Mouse (Mus musculus) forebrain, postnatal 0 days (tissue): ENCODE data around the gene Smyd3. TPM values are rescaled to one million over a fixed set of nuclear protein-coding genes. Genes with fewer than 3 reads are reported as not detected.

Experiments
- ATAC-seq: fragments of 200-750 bp; cut with Nextera tagmentation; 2 replicates; pipeline ENCODE4 v1.8.0; 2017; ENCODE audit warnings: mild to moderate bottlenecking, moderate library complexity
- DNase-seq: peaks from one replicate; pipeline ENCODE4 v3.0.0-alpha.2; 2015
- H3K27ac ChIP-seq: fragments of 300-500 bp; sonication (generic); 2 replicates; pipeline ENCODE4 v1.5.1; 2014; ENCODE audit warnings: low read depth, mild to moderate bottlenecking, antibody characterized with exemption, low read length, moderate library complexity, mixed read lengths
- H3K27me3 ChIP-seq: fragments of 300-500 bp; sonication (generic); 2 replicates; pipeline ENCODE4 v1.6.1; 2014; ENCODE audit warnings: mild to moderate bottlenecking, low read length, mixed read lengths; ENCODE audit not compliant: insufficient read depth
- H3K36me3 ChIP-seq: fragments of 300-500 bp; sonication (generic); 2 replicates; pipeline ENCODE4 v1.6.1; 2014; ENCODE audit warnings: mild to moderate bottlenecking, moderate library complexity; ENCODE audit not compliant: insufficient read depth
- H3K4me1 ChIP-seq: fragments of 300-500 bp; sonication (generic); 2 replicates; pipeline ENCODE4 v1.6.1; 2014; ENCODE audit warnings: antibody characterized with exemption; ENCODE audit not compliant: insufficient read depth
- H3K4me2 ChIP-seq: fragments of 300-500 bp; sonication (generic); 2 replicates; pipeline ENCODE4 v1.6.1; 2014; ENCODE audit warnings: low read depth, mild to moderate bottlenecking, moderate library complexity
- H3K4me3 ChIP-seq: fragments of 300-500 bp; sonication (generic); 2 replicates; pipeline ENCODE4 v1.5.1; 2014; ENCODE audit warnings: low read depth, low read length, mixed read lengths
- H3K9ac ChIP-seq: fragments of 300-500 bp; sonication (generic); 2 replicates; pipeline ENCODE4 v1.6.1; 2014; ENCODE audit warnings: mild to moderate bottlenecking
- H3K9me3 ChIP-seq: fragments of 300-500 bp; sonication (generic); 2 replicates; pipeline ENCODE4 v1.6.1; 2016; ENCODE audit warnings: low read length
- CTCF ChIP-seq: sonication (generic); IDR thresholded peaks from 2 replicates; pipeline ENCODE4 v1.5.1; 2016; ENCODE audit warnings: antibody characterized with exemption, control low read depth, low read depth
- WGBS: fragments of 180-500 bp; shearing (Covaris S2); extraction: QIAGEN DNeasy Blood & Tissue Kit; methylation state at CpG from one replicate; pipeline ENCODE4 v1.1.7; 2014; 5-methylcytosine and 5-hydroxymethylcytosine counted together
- polyA plus RNA-seq: library from polyadenylated mRNA; unstranded; fragments of >200 nt; fragmentation: Nextera tagmentation; extraction: Ambion mirVana; gene quantifications from 2 replicates; pipeline ENCODE4 v1.2.1, GENCODE M21; 2015
- total RNA-seq: library from RNA; depleted of rRNA; stranded (reverse); fragments of >200 nt; gene quantifications from 2 replicates; pipeline ENCODE4 v1.2.3, GENCODE M21; 2014

The Smyd3 gene
- total and polyA plus RNA-seq, 2 experiments from 2014 or later, result 19.0 to 27.6 TPM

GRCm38 (mm10) chr1:178991470-178991869 lies 526.4 kb downstream of the Smyd3 start:
- no peaks in the 10 kb centered on the region for H3K36me3 ChIP-seq
- H3K4me2 ChIP-seq, result no peak overlapping the region
- TF ChIP-seq CTCF, result no peak
- no peak for ATAC-seq
- no peak overlapping the region for H3K4me3 ChIP-seq
- H3K9me3 ChIP-seq, result no peaks in the 10 kb centered on the region
- no peak for DNase-seq
- WGBS, result 50% methylated on average over 4 of the region's 4 CpGs
- no peaks in the 10 kb centered on the region for H3K4me1 ChIP-seq
- H3K27ac ChIP-seq, result no peak overlapping the region
- H3K9ac ChIP-seq, result no peak overlapping the region
- H3K27me3 ChIP-seq, result no peaks in the 10 kb centered on the region

GRCm38 (mm10) chr1:178991045-178991444 lies 526.8 kb downstream of the Smyd3 start:
- TF ChIP-seq CTCF, result no peak
- Histone ChIP-seq H3K4me3 (no peak overlapping the region), H3K27ac (no peak overlapping the region), H3K27me3 (no peaks in the 10 kb centered on the region), H3K9ac (no peak overlapping the region), H3K36me3 (no peaks in the 10 kb centered on the region), H3K9me3 (no peaks in the 10 kb centered on the region), H3K4me2 (no peak overlapping the region), H3K4me1 (no peaks in the 10 kb centered on the region)
- no peak for DNase-seq
- ATAC-seq, result no peak
- whole genome bisulfite sequencing, result 73% methylated on average over 6 of the region's 6 CpGs

GRCm38 (mm10) chr1:178989485-178989884 lies 528.4 kb downstream of the Smyd3 start:
- Histone ChIP-seq H3K9me3 (no peaks in the 10 kb centered on the region), H3K36me3 (no peaks in the 10 kb centered on the region), H3K27me3 (no peaks in the 10 kb centered on the region), H3K4me3 (no peak overlapping the region), H3K9ac (no peak overlapping the region), H3K27ac (no peak overlapping the region), H3K4me2 (no peak overlapping the region), H3K4me1 (no peaks in the 10 kb centered on the region)
- TF ChIP-seq CTCF, result no peak
- no peak for ATAC-seq
- 69% methylated on average over 4 of the region's 4 CpGs for WGBS
- no peak for DNase-seq

GRCm38 (mm10) chr1:178988176-178988575 lies 529.7 kb downstream of the Smyd3 start:
- ATAC-seq, result no peak
- no peak for DNase-seq
- no peaks in the 10 kb centered on the region for H3K9me3 ChIP-seq
- H3K4me2 ChIP-seq, result no peak overlapping the region
- H3K4me1 ChIP-seq, result no peaks in the 10 kb centered on the region
- WGBS, result 74% methylated on average over 1 of the region's 1 CpGs
- no peak overlapping the region for H3K9ac ChIP-seq
- no peaks in the 10 kb centered on the region for H3K36me3 ChIP-seq
- H3K4me3 ChIP-seq, result no peak overlapping the region
- no peak overlapping the region for H3K27ac ChIP-seq
- H3K27me3 ChIP-seq, result no peaks in the 10 kb centered on the region
- no peak for TF ChIP-seq CTCF

GRCm38 (mm10) chr1:178981641-178982040 lies 536.2 kb downstream of the Smyd3 start:
- no peak for ATAC-seq
- no peak overlapping the region for H3K9ac ChIP-seq
- H3K27ac ChIP-seq, result no peak overlapping the region
- H3K27me3 ChIP-seq, result no peaks in the 10 kb centered on the region
- H3K36me3 ChIP-seq, result no peaks in the 10 kb centered on the region
- H3K9me3 ChIP-seq, result no peaks in the 10 kb centered on the region
- DNase-seq, result no peak
- no peak overlapping the region for H3K4me2 ChIP-seq
- no peak for TF ChIP-seq CTCF
- WGBS, result 66% methylated on average over 5 of the region's 5 CpGs
- H3K4me3 ChIP-seq, result no peak overlapping the region
- H3K4me1 ChIP-seq, result no peaks in the 10 kb centered on the region

GRCm38 (mm10) chr1:178980185-178980584 lies 537.7 kb downstream of the Smyd3 start:
- Histone ChIP-seq H3K9me3 (no peaks in the 10 kb centered on the region), H3K4me2 (no peak overlapping the region), H3K9ac (no peak overlapping the region), H3K4me1 (no peaks in the 10 kb centered on the region), H3K4me3 (no peak overlapping the region), H3K27me3 (no peaks in the 10 kb centered on the region), H3K36me3 (no peaks in the 10 kb centered on the region), H3K27ac (no peak overlapping the region)
- TF ChIP-seq CTCF, result no peak
- DNase-seq (no peak), ATAC-seq (no peak)

- Histone ChIP-seq H3K27me3 (no peaks in the 10 kb centered on the region), H3K4me2 (no peak overlapping the region), H3K9me3 (no peaks in the 10 kb centered on the region), H3K27ac (no peak overlapping the region), H3K36me3 (no peaks in the 10 kb centered on the region), H3K4me3 (no peak overlapping the region), H3K4me1 (no peaks in the 10 kb centered on the region), H3K9ac (no peak overlapping the region)
- 65% methylated on average over 8 of the region's 8 CpGs for WGBS
- DNase-seq (no peak), ATAC-seq (no peak)
- no peak for TF ChIP-seq CTCF
Observed at GRCm38 (mm10) chr1:178978617-178979245, 539.1 kb downstream of the Smyd3 start.
